Mouse (Mus musculus): ENCODE results near the gene Tasp1. TPM values are rescaled to one million over a fixed set of nuclear protein-coding genes. Genes with fewer than 3 reads are reported as not detected.
A peak's percentile ranks its signal among the peaks of the same experiment; 100 is the strongest.

Tasp1 gene
- polyA plus RNA-seq (2014; fragmentation: Nextera tagmentation; extraction: Ambion mirVana): 20.9 and 21.1 TPM in 2 replicates

GRCm38 (mm10) chr2:140066353-140067314, at the start of gene Tasp1:
Tasp1 (minus strand) TSS chr2:140066805.
- no peaks in the 10 kb centered on the region for H3K4me1 ChIP-seq (ENCODE audit: control insufficient read depth, insufficient read depth, low read length)
- H3K27me3 ChIP-seq (ENCODE audit: control insufficient read depth, insufficient read depth, low read length): no peaks in the 10 kb centered on the region
- H3K27ac ChIP-seq (replicated peaks; ENCODE audit: low read depth, low read length): peak within 1 kb of the TSS; percentile 75
- peak within 1 kb of the TSS; percentile 85 for H3K4me3 ChIP-seq (ENCODE audit: low read depth, low read length)
- peak within 1 kb of the TSS; percentile 88 for H3K9ac ChIP-seq (replicated peaks; ENCODE audit: low read length)
- WGBS: 2% methylated on average over 68 of the region's 68 CpGs
- no peaks in the 10 kb centered on the region for H3K36me3 ChIP-seq (replicated peaks; ENCODE audit: control insufficient read depth, insufficient read depth, low read depth, low read length)
- DNase-seq (ENCODE audit: low spot score): peak; percentile 96
- H3K4me2 ChIP-seq (ENCODE audit: low read depth, low read length): peak within 1 kb of the TSS; percentile 77
- no peaks in the 10 kb centered on the region for H3K9me3 ChIP-seq (replicated peaks; ENCODE audit: control insufficient read depth, low read length)
- peak; percentile 100 for ATAC-seq (replicated peaks; ENCODE audit: insufficient number of reproducible peaks, low FRiP score, low TSS enrichment, low read depth)

GRCm38 (mm10) chr2:140113851-140114250, 47.2 kb upstream of the Tasp1 start:
- DNase-seq (ENCODE audit: low spot score) (no peak), ATAC-seq (replicated peaks; ENCODE audit: insufficient number of reproducible peaks, low FRiP score, low TSS enrichment, low read depth) (no peak)
- H3K36me3 ChIP-seq (replicated peaks; ENCODE audit: control insufficient read depth, insufficient read depth, low read depth, low read length): no peaks in the 10 kb centered on the region
- WGBS: 89% methylated on average over 8 of the region's 8 CpGs
- no peak overlapping the region for H3K27ac ChIP-seq (replicated peaks; ENCODE audit: low read depth, low read length)
- H3K4me2 ChIP-seq (ENCODE audit: low read depth, low read length): no peak overlapping the region
- H3K4me3 ChIP-seq (ENCODE audit: low read depth, low read length): no peak overlapping the region
- H3K27me3 ChIP-seq (ENCODE audit: control insufficient read depth, insufficient read depth, low read length): no peaks in the 10 kb centered on the region
- no peak overlapping the region for H3K9ac ChIP-seq (replicated peaks; ENCODE audit: low read length)
- H3K4me1 ChIP-seq (ENCODE audit: control insufficient read depth, insufficient read depth, low read length): no peaks in the 10 kb centered on the region
- no peaks in the 10 kb centered on the region for H3K9me3 ChIP-seq (replicated peaks; ENCODE audit: control insufficient read depth, low read length)

- no peak overlapping the region for H3K4me3 ChIP-seq (ENCODE audit: low read depth, low read length)
- DNase-seq (ENCODE audit: low spot score) (no peak), ATAC-seq (replicated peaks; ENCODE audit: insufficient number of reproducible peaks, low FRiP score, low TSS enrichment, low read depth) (0 out of 2 replicates have a peak, but pooled peaks have one; percentile 62)
- H3K27ac ChIP-seq (replicated peaks; ENCODE audit: low read depth, low read length): no peak overlapping the region
- no peaks in the 10 kb centered on the region for H3K27me3 ChIP-seq (ENCODE audit: control insufficient read depth, insufficient read depth, low read length)
- no peak overlapping the region for H3K4me2 ChIP-seq (ENCODE audit: low read depth, low read length)
- H3K4me1 ChIP-seq (ENCODE audit: control insufficient read depth, insufficient read depth, low read length): no peaks in the 10 kb centered on the region
- WGBS: 56% methylated on average over 1 of the region's 1 CpGs
- no peaks in the 10 kb centered on the region for H3K36me3 ChIP-seq (replicated peaks; ENCODE audit: control insufficient read depth, insufficient read depth, low read depth, low read length)
- no peaks in the 10 kb centered on the region for H3K9me3 ChIP-seq (replicated peaks; ENCODE audit: control insufficient read depth, low read length)
- no peak overlapping the region for H3K9ac ChIP-seq (replicated peaks; ENCODE audit: low read length)
Measured at GRCm38 (mm10) chr2:140108945-140109344, 42.3 kb upstream of the Tasp1 start.

GRCm38 (mm10) chr2:140107641-140108040, 41.0 kb upstream of the Tasp1 start:
- Histone ChIP-seq H3K4me1 (ENCODE audit: control insufficient read depth, insufficient read depth, low read length) (no peaks in the 10 kb centered on the region), H3K27me3 (ENCODE audit: control insufficient read depth, insufficient read depth, low read length) (no peaks in the 10 kb centered on the region), H3K36me3 (replicated peaks; ENCODE audit: control insufficient read depth, insufficient read depth, low read depth, low read length) (no peaks in the 10 kb centered on the region), H3K4me2 (ENCODE audit: low read depth, low read length) (no peak overlapping the region), H3K27ac (replicated peaks; ENCODE audit: low read depth, low read length) (no peak overlapping the region), H3K9ac (replicated peaks; ENCODE audit: low read length) (no peak overlapping the region), H3K4me3 (ENCODE audit: low read depth, low read length) (no peak overlapping the region), H3K9me3 (replicated peaks; ENCODE audit: control insufficient read depth, low read length) (no peaks in the 10 kb centered on the region)
- no peak for DNase-seq (ENCODE audit: low spot score)
- no peak for ATAC-seq (replicated peaks; ENCODE audit: insufficient number of reproducible peaks, low FRiP score, low TSS enrichment, low read depth)
- WGBS: 90% methylated on average over 4 of the region's 4 CpGs

- Histone ChIP-seq H3K27me3 (ENCODE audit: control insufficient read depth, insufficient read depth, low read length) (no peaks in the 10 kb centered on the region), H3K36me3 (replicated peaks; ENCODE audit: control insufficient read depth, insufficient read depth, low read depth, low read length) (no peaks in the 10 kb centered on the region), H3K4me1 (ENCODE audit: control insufficient read depth, insufficient read depth, low read length) (no peaks in the 10 kb centered on the region), H3K4me3 (ENCODE audit: low read depth, low read length) (no peak overlapping the region), H3K4me2 (ENCODE audit: low read depth, low read length) (no peak overlapping the region), H3K9ac (replicated peaks; ENCODE audit: low read length) (no peak overlapping the region), H3K9me3 (replicated peaks; ENCODE audit: control insufficient read depth, low read length) (no peaks in the 10 kb centered on the region), H3K27ac (replicated peaks; ENCODE audit: low read depth, low read length) (no peak overlapping the region)
- DNase-seq (ENCODE audit: low spot score) (no peak), ATAC-seq (replicated peaks; ENCODE audit: insufficient number of reproducible peaks, low FRiP score, low TSS enrichment, low read depth) (no peak)
- WGBS: 78% methylated on average over 3 of the region's 3 CpGs
Measured at GRCm38 (mm10) chr2:140104951-140105350, 38.3 kb upstream of the Tasp1 start.

GRCm38 (mm10) chr2:140100551-140101474, 34.2 kb upstream of the Tasp1 start:
- 91% methylated on average over 3 of the region's 3 CpGs for WGBS
- no peak for ATAC-seq (replicated peaks; ENCODE audit: insufficient number of reproducible peaks, low FRiP score, low TSS enrichment, low read depth)
- no peak overlapping the region for H3K4me2 ChIP-seq (ENCODE audit: low read depth, low read length)
- H3K36me3 ChIP-seq (replicated peaks; ENCODE audit: control insufficient read depth, insufficient read depth, low read depth, low read length): no peaks in the 10 kb centered on the region
- H3K4me3 ChIP-seq (ENCODE audit: low read depth, low read length): no peak overlapping the region
- no peak overlapping the region for H3K9ac ChIP-seq (replicated peaks; ENCODE audit: low read length)
- H3K9me3 ChIP-seq (replicated peaks; ENCODE audit: control insufficient read depth, low read length): no peaks in the 10 kb centered on the region
- no peaks in the 10 kb centered on the region for H3K4me1 ChIP-seq (ENCODE audit: control insufficient read depth, insufficient read depth, low read length)
- no peak for DNase-seq (ENCODE audit: low spot score)
- no peak overlapping the region for H3K27ac ChIP-seq (replicated peaks; ENCODE audit: low read depth, low read length)
- H3K27me3 ChIP-seq (ENCODE audit: control insufficient read depth, insufficient read depth, low read length): no peaks in the 10 kb centered on the region

GRCm38 (mm10) chr2:140099971-140100370, 33.4 kb upstream of the Tasp1 start:
- Histone ChIP-seq H3K9me3 (replicated peaks; ENCODE audit: control insufficient read depth, low read length) (no peaks in the 10 kb centered on the region), H3K27ac (replicated peaks; ENCODE audit: low read depth, low read length) (no peak overlapping the region), H3K27me3 (ENCODE audit: control insufficient read depth, insufficient read depth, low read length) (no peaks in the 10 kb centered on the region), H3K9ac (replicated peaks; ENCODE audit: low read length) (no peak overlapping the region), H3K4me3 (ENCODE audit: low read depth, low read length) (no peak overlapping the region), H3K4me1 (ENCODE audit: control insufficient read depth, insufficient read depth, low read length) (no peaks in the 10 kb centered on the region), H3K36me3 (replicated peaks; ENCODE audit: control insufficient read depth, insufficient read depth, low read depth, low read length) (no peaks in the 10 kb centered on the region), H3K4me2 (ENCODE audit: low read depth, low read length) (no peak overlapping the region)
- 91% methylated on average over 3 of the region's 3 CpGs for WGBS
- ATAC-seq (replicated peaks; ENCODE audit: insufficient number of reproducible peaks, low FRiP score, low TSS enrichment, low read depth) (no peak), DNase-seq (ENCODE audit: low spot score) (no peak)
